Mouse (Mus musculus) CH12.LX (cell line): ENCODE data around the gene Tvp23b. TPM values are rescaled to one million over a fixed set of nuclear protein-coding genes. Genes with fewer than 3 reads are reported as not detected.

Experiments
- DNase-seq: peaks from one replicate; pipeline ENCODE4 v3.0.0-alpha.2; 2013; ENCODE audit errors: extremely low read depth
- H3K27ac ChIP-seq: 2 replicates; pipeline ENCODE4 v1.5.1; 2012; ENCODE audit warnings: low read depth, mild to moderate bottlenecking, control low read depth, moderate library complexity; ENCODE audit not compliant: insufficient read depth
- H3K27me3 ChIP-seq: replicated peaks from 2 replicates; pipeline ENCODE3; 2012; ENCODE audit warnings: inconsistent platforms
- H3K36me3 ChIP-seq, 2 experiments: replicated peaks in 1 of 2; 2 replicates each; pipeline versions ENCODE3 to v1.6.1; 2012; ENCODE audit warnings: inconsistent platforms in 1 of 2, low read length in 1 of 2, mild to moderate bottlenecking in 1 of 2, mixed read lengths in 1 of 2, moderate library complexity in 1 of 2; ENCODE audit not compliant: control insufficient read depth in 1 of 2, insufficient read depth in 1 of 2
- H3K4me1 ChIP-seq, 2 experiments: 2 replicates each; pipeline ENCODE4 v1.6.1; 2012; ENCODE audit warnings: inconsistent platforms in 1 of 2, moderate library complexity in 1 of 2; ENCODE audit not compliant: insufficient read depth in 2 of 2, control insufficient read depth in 1 of 2
- H3K4me2 ChIP-seq: 2 replicates; pipeline ENCODE4 v1.6.1; 2012; ENCODE audit warnings: low read depth, mild to moderate bottlenecking, control low read depth; ENCODE audit not compliant: poor library complexity, insufficient read depth, severe bottlenecking
- H3K4me3 ChIP-seq, 3 experiments: fragments of 150-350 bp in 1 of 3; sonication (generic) in 1 of 3; replicated peaks in 1 of 3; 2 replicates each; pipeline versions ENCODE3 to v1.5.1; 2011 to 2012; ENCODE audit warnings: low read depth in 2 of 3, low read length in 2 of 3, mild to moderate bottlenecking in 2 of 3, moderate library complexity in 2 of 3, control low read depth in 1 of 3, improper control_type of control experiment in 1 of 3, inconsistent platforms in 1 of 3, mixed read lengths in 1 of 3; ENCODE audit not compliant: poor library complexity in 1 of 3
- H3K79me2 ChIP-seq: replicated peaks from 2 replicates; pipeline ENCODE4 v1.6.1; 2012; ENCODE audit warnings: mild to moderate bottlenecking, moderate library complexity; ENCODE audit not compliant: control insufficient read depth, poor library complexity, insufficient read depth, severe bottlenecking; ENCODE audit errors: extremely low read depth
- H3K9ac ChIP-seq: 2 replicates; pipeline ENCODE4 v1.6.1; 2012; ENCODE audit warnings: low read depth, mild to moderate bottlenecking, control low read depth, moderate library complexity; ENCODE audit not compliant: insufficient read depth
- H3K9me3 ChIP-seq: replicated peaks from 2 replicates; pipeline ENCODE3; 2012; ENCODE audit warnings: low read length, inconsistent platforms, mixed read lengths
- BHLHE40 ChIP-seq: IDR thresholded peaks from 2 replicates; pipeline ENCODE4 v1.6.1; 2011; ENCODE audit warnings: mild to moderate bottlenecking, low read depth, low read length, improper control_type of control experiment
- CHD2 ChIP-seq: IDR thresholded peaks from 2 replicates; pipeline ENCODE4 v1.6.1; 2011; ENCODE audit warnings: low read length, improper control_type of control experiment
- ETS1 ChIP-seq: conservative IDR thresholded peaks from 2 replicates; pipeline ENCODE4 v1.6.1; 2012; ENCODE audit warnings: low read depth, mild to moderate bottlenecking, inconsistent platforms, low read length, improper control_type of control experiment, moderate library complexity
- HCFC1 ChIP-seq: IDR thresholded peaks from 2 replicates; pipeline ENCODE4 v1.6.1; 2012; ENCODE audit warnings: low read depth, mild to moderate bottlenecking, inconsistent platforms, low read length, improper control_type of control experiment
- IRF4 ChIP-seq: IDR thresholded peaks from 2 replicates; pipeline ENCODE4 v1.6.1; 2014; ENCODE audit warnings: low read depth, mild to moderate bottlenecking, inconsistent platforms, low read length, improper control_type of control experiment
- MAFK ChIP-seq: IDR thresholded peaks from 2 replicates; pipeline ENCODE4 v1.6.1; 2011; ENCODE audit warnings: low read length, improper control_type of control experiment; ENCODE audit not compliant: insufficient replicate concordance
- MAX ChIP-seq: IDR thresholded peaks from 2 replicates; pipeline ENCODE4 v1.6.1; 2011; ENCODE audit warnings: low read length, improper control_type of control experiment
- MAZ ChIP-seq: IDR thresholded peaks from 2 replicates; pipeline ENCODE4 v1.6.1; 2012; ENCODE audit warnings: low read depth, mild to moderate bottlenecking, inconsistent platforms, low read length, improper control_type of control experiment, moderate library complexity
- MEF2A ChIP-seq: IDR thresholded peaks from 2 replicates; pipeline ENCODE4 v1.6.1; 2014; ENCODE audit warnings: low read depth, mild to moderate bottlenecking, inconsistent platforms, low read length, improper control_type of control experiment, borderline replicate concordance
- MXI1 ChIP-seq: IDR thresholded peaks from 2 replicates; pipeline ENCODE4 v1.6.1; 2011; ENCODE audit warnings: mild to moderate bottlenecking, low read depth, low read length, improper control_type of control experiment
- MYC ChIP-seq: IDR thresholded peaks from 2 replicates; pipeline ENCODE4 v1.6.1; 2011; ENCODE audit warnings: low read depth, mild to moderate bottlenecking, improper control_type of control experiment, low read length
- NELFE ChIP-seq: IDR thresholded peaks from 2 replicates; pipeline ENCODE4 v1.6.1; 2011; ENCODE audit warnings: low read depth, low read length, improper control_type of control experiment
- POLR2AphosphoS2 ChIP-seq: IDR thresholded peaks from 2 replicates; pipeline ENCODE4 v1.6.1; 2011; ENCODE audit warnings: low read depth, low read length, improper control_type of control experiment
- RCOR1 ChIP-seq: conservative IDR thresholded peaks from 2 replicates; pipeline ENCODE4 v1.6.1; 2012; ENCODE audit warnings: low read depth, mild to moderate bottlenecking, inconsistent platforms, low read length, improper control_type of control experiment
- SMC3 ChIP-seq: IDR thresholded peaks from 2 replicates; pipeline ENCODE4 v1.6.1; 2011; ENCODE audit warnings: low read depth, low read length, improper control_type of control experiment
- TCF12 ChIP-seq: IDR thresholded peaks from 2 replicates; pipeline ENCODE4 v1.6.1; 2014; ENCODE audit warnings: low read depth, mild to moderate bottlenecking, inconsistent platforms, low read length, improper control_type of control experiment
- UBTF ChIP-seq: IDR thresholded peaks from 2 replicates; pipeline ENCODE4 v1.6.1; 2012; ENCODE audit warnings: low read depth, mild to moderate bottlenecking, inconsistent platforms, low read length, improper control_type of control experiment, moderate library complexity
- ZC3H11A ChIP-seq: IDR thresholded peaks from 2 replicates; pipeline ENCODE4 v1.6.1; 2012; ENCODE audit warnings: low read depth, mild to moderate bottlenecking, inconsistent platforms, low read length, improper control_type of control experiment
- ZMIZ1 ChIP-seq: IDR thresholded peaks from 2 replicates; pipeline ENCODE4 v1.6.1; 2012; ENCODE audit warnings: low read depth, mild to moderate bottlenecking, inconsistent platforms, low read length, improper control_type of control experiment
- ZNF384 ChIP-seq: IDR thresholded peaks from 2 replicates; pipeline ENCODE4 v1.6.1; 2012; ENCODE audit warnings: low read depth, low read length, improper control_type of control experiment, inconsistent platforms
- dilution Hi-C: fragments of 300-500 bp; cut with MboI; formaldehyde crosslinking; loops from 2 replicates; pipeline ENCODE4 v1.14.3; 2020; ENCODE audit warnings: low sequenced_read_pairs; ENCODE audit not compliant: extremely low pct_unique_long_range_greater_than_20kb, extremely low pct_ligation_motif_present
- in situ Hi-C: fragments of 300-500 bp; cut with MboI; formaldehyde crosslinking; loops from 3 replicates; pipeline ENCODE4 v1.14.3; 2019; ENCODE audit warnings: low sequenced_read_pairs, low pct_ligation_motif_present, low pct_unique_long_range_greater_than_20kb, mixed read lengths
- polyA plus RNA-seq: library from polyadenylated mRNA; unstranded; fragments of >175 nt; gene quantifications from 2 replicates; pipeline ENCODE4 v1.2.1, GENCODE M21; 2012; ENCODE audit warnings: low read depth; ENCODE audit not compliant: insufficient read length
- total RNA-seq, 2 experiments: library from RNA; depleted of rRNA; stranded (reverse); fragments of 300-350 nt in 1 of 2; fragments of >200 nt in 1 of 2; gene quantifications; 2 replicates each; pipeline ENCODE4 v1.2.3; 2012 to 2014

Tvp23b gene
- total and polyA plus RNA-seq, 3 experiments, result 40.9 to 68.7 (median 62.2) TPM

GRCm38 (mm10) chr11:62916765-62917164 is 37.5 kb downstream of the Tvp23b start:
- Histone ChIP-seq H3K4me3 (no peak overlapping the region), H3K9ac (no peak overlapping the region), H3K79me2 (no peaks in the 10 kb centered on the region), H3K36me3 (no peaks in the 10 kb centered on the region), H3K4me1 (peaks cover 1 to 18% of the 10 kb centered on the region in 2 experiments; a peak in 3 of 4 replicates), H3K27me3 (no peaks in the 10 kb centered on the region), H3K27ac (no peak overlapping the region), H3K9me3 (peaks cover 3% of the 10 kb centered on the region)
- dilution Hi-C loops (no loop called here), in situ Hi-C loops (no loop called here)
- no peak for TF ChIP-seq ZMIZ1
- TF ChIP-seq MYC, result no peak
- no peak for TF ChIP-seq POLR2AphosphoS2
- no peak for TF ChIP-seq NELFE
- TF ChIP-seq BHLHE40, result no peak
- no peak for TF ChIP-seq CHD2
- no peak for TF ChIP-seq IRF4
- no peak for TF ChIP-seq RCOR1
- no peak for TF ChIP-seq SMC3
- TF ChIP-seq MAZ, result no peak
- no peak for TF ChIP-seq MAX
- TF ChIP-seq UBTF, result no peak
- TF ChIP-seq MAFK, result no peak
- TF ChIP-seq ZC3H11A, result no peak
- no peak for TF ChIP-seq HCFC1
- TF ChIP-seq ETS1, result no peak
- TF ChIP-seq, all 38 proteins: peak for 0
- no peak overlapping the region for H3K4me2 ChIP-seq
- DNase-seq, result no peak

- DNase-seq, result no peak
- Histone ChIP-seq H3K4me1 (peaks cover 0 to 16% of the 10 kb centered on the region in 2 experiments; a peak in 3 of 4 replicates), H3K27me3 (no peaks in the 10 kb centered on the region), H3K27ac (no peak overlapping the region), H3K9me3 (peaks cover 3% of the 10 kb centered on the region), H3K4me3 (no peak overlapping the region), H3K4me2 (no peak overlapping the region), H3K9ac (no peak overlapping the region), H3K79me2 (no peaks in the 10 kb centered on the region), H3K36me3 (no peaks in the 10 kb centered on the region)
- TF ChIP-seq ZNF384 (no peak), MEF2A (no peak), MXI1 (no peak), TCF12 (no peak), RCOR1 (no peak), MYC (no peak), ETS1 (no peak), IRF4 (no peak), ZC3H11A (no peak)
- in situ Hi-C loops (no loop called here), dilution Hi-C loops (no loop called here)
Measured at GRCm38 (mm10) chr11:62919946-62920742, 40.9 kb downstream of the Tvp23b start.
